Mouse (Mus musculus) MEL (cell line): ENCODE data around the gene Lyrm7. TPM values are rescaled to one million over a fixed set of nuclear protein-coding genes. Genes with fewer than 3 reads are reported as not detected.

Source experiments
- DNase-seq: peaks from one replicate; pipeline ENCODE4 v3.0.0; 2011; ENCODE audit warnings: low read depth, low spot score
- H3K27ac ChIP-seq: 2 replicates; pipeline ENCODE4 v1.5.1; 2012; ENCODE audit warnings: low read depth, mild to moderate bottlenecking, control low read depth, low read length, moderate library complexity; ENCODE audit not compliant: control insufficient read depth
- H3K27me3 ChIP-seq, 2 experiments: fragments of 150-350 bp in 1 of 2; sonication (generic) in 1 of 2; 2 replicates each; pipeline ENCODE4 v1.6.1; 2012; ENCODE audit warnings: low read length in 2 of 2, mild to moderate bottlenecking in 2 of 2, improper control_type of control experiment in 1 of 2, moderate library complexity in 1 of 2; ENCODE audit not compliant: insufficient read depth in 2 of 2, control insufficient read depth in 1 of 2
- H3K36me3 ChIP-seq, 2 experiments: 2 replicates each; pipeline ENCODE4 v1.6.1; 2012 to 2014; ENCODE audit warnings: low read length in 2 of 2, improper control_type of control experiment in 1 of 2, inconsistent platforms in 1 of 2, mild to moderate bottlenecking in 1 of 2; ENCODE audit not compliant: insufficient read depth in 2 of 2, control insufficient read depth in 1 of 2
- H3K4me1 ChIP-seq, 2 experiments: fragments of 150-350 bp in 1 of 2; sonication (generic) in 1 of 2; 2 replicates each; pipeline ENCODE4 v1.6.1; 2012; ENCODE audit warnings: low read length in 2 of 2, improper control_type of control experiment in 1 of 2, mild to moderate bottlenecking in 1 of 2; ENCODE audit not compliant: insufficient read depth in 2 of 2, control insufficient read depth in 1 of 2
- H3K4me3 ChIP-seq, 2 experiments: fragments of 150-350 bp in 1 of 2; sonication (generic) in 1 of 2; 2 replicates each; pipeline ENCODE4 v1.5.1; 2012; ENCODE audit warnings: low read depth in 2 of 2, low read length in 2 of 2, mild to moderate bottlenecking in 2 of 2, moderate library complexity in 2 of 2, control low read depth in 1 of 2, improper control_type of control experiment in 1 of 2; ENCODE audit not compliant: control insufficient read depth in 1 of 2, insufficient read depth in 1 of 2
- H3K79me2 ChIP-seq: 2 replicates; pipeline ENCODE4 v1.6.1; 2012; ENCODE audit warnings: mild to moderate bottlenecking, low read length, moderate library complexity; ENCODE audit not compliant: control insufficient read depth, poor library complexity, insufficient read depth
- H3K9ac ChIP-seq: 2 replicates; pipeline ENCODE4 v1.6.1; 2012; ENCODE audit warnings: low read depth, mild to moderate bottlenecking, control low read depth, low read length, moderate library complexity; ENCODE audit not compliant: control insufficient read depth, poor library complexity, severe bottlenecking
- H3K9me3 ChIP-seq: fragments of 150-350 bp; sonication (generic); replicated peaks from 2 replicates; pipeline ENCODE4 v1.6.1; 2012; ENCODE audit warnings: mild to moderate bottlenecking, low read length, improper control_type of control experiment, moderate library complexity; ENCODE audit not compliant: insufficient read depth
- CHD1 ChIP-seq: IDR thresholded peaks from 2 replicates; pipeline ENCODE4 v1.6.1; 2012; ENCODE audit warnings: low read depth, mild to moderate bottlenecking, inconsistent platforms, low read length, improper control_type of control experiment
- CHD2 ChIP-seq: IDR thresholded peaks from 2 replicates; pipeline ENCODE4 v1.6.1; 2011; ENCODE audit warnings: low read length, improper control_type of control experiment
- E2F4 ChIP-seq: IDR thresholded peaks from 2 replicates; pipeline ENCODE4 v1.6.1; 2011; ENCODE audit warnings: low read depth, low read length, improper control_type of control experiment, borderline replicate concordance
- ELF1 ChIP-seq: IDR thresholded peaks from 2 replicates; pipeline ENCODE4 v1.6.1; 2014; ENCODE audit warnings: low read depth, mild to moderate bottlenecking, inconsistent platforms, low read length, improper control_type of control experiment, moderate library complexity
- EP300 ChIP-seq, 2 experiments: IDR thresholded peaks; 2 replicates each; pipeline ENCODE4 v1.6.1; 2011; ENCODE audit warnings: improper control_type of control experiment in 2 of 2, low read length in 2 of 2, low read depth in 1 of 2, mild to moderate bottlenecking in 1 of 2
- MAZ ChIP-seq: IDR thresholded peaks from 2 replicates; pipeline ENCODE4 v1.6.1; 2012; ENCODE audit warnings: low read depth, mild to moderate bottlenecking, inconsistent platforms, low read length, improper control_type of control experiment
- MXI1 ChIP-seq: IDR thresholded peaks from 2 replicates; pipeline ENCODE4 v1.6.1; 2011; ENCODE audit warnings: mild to moderate bottlenecking, low read depth, low read length, improper control_type of control experiment
- RCOR1 ChIP-seq: IDR thresholded peaks from 2 replicates; pipeline ENCODE4 v1.6.1; 2012; ENCODE audit warnings: low read depth, mild to moderate bottlenecking, inconsistent platforms, low read length, improper control_type of control experiment
- TBP ChIP-seq: IDR thresholded peaks from 2 replicates; pipeline ENCODE4 v1.8.0; 2011; ENCODE audit warnings: low read depth, low read length, improper control_type of control experiment
- TCF12 ChIP-seq: IDR thresholded peaks from 2 replicates; pipeline ENCODE4 v1.6.1; 2014; ENCODE audit warnings: low read depth, mild to moderate bottlenecking, inconsistent platforms, low read length, improper control_type of control experiment, moderate library complexity
- ZMIZ1 ChIP-seq: IDR thresholded peaks from 2 replicates; pipeline ENCODE4 v1.6.1; 2012; ENCODE audit warnings: low read depth, mild to moderate bottlenecking, inconsistent platforms, low read length, improper control_type of control experiment, moderate library complexity
- polyA plus RNA-seq, 2 experiments: library from polyadenylated mRNA; stranded (reverse) in 1 of 2; unstranded in 1 of 2; fragments of >175 nt in 1 of 2; fragments of >200 nt in 1 of 2; gene quantifications; 2 replicates each; pipeline versions ENCODE4 v1.2.1 to v1.2.4; 2012; ENCODE audit warnings: low replicate concordance in 2 of 2, low read depth in 1 of 2; ENCODE audit not compliant: insufficient read length in 2 of 2, insufficient read depth in 1 of 2, missing spikeins in 1 of 2
- total RNA-seq: library from RNA; depleted of rRNA; stranded (reverse); fragments of 300-350 nt; gene quantifications from 2 replicates; pipeline ENCODE4 v1.2.3, GENCODE M21; 2012; rRNA removed

The Lyrm7 gene
- total and polyA plus RNA-seq, 3 experiments, result 12.3 to 188 (median 20.9) TPM

DNA sequence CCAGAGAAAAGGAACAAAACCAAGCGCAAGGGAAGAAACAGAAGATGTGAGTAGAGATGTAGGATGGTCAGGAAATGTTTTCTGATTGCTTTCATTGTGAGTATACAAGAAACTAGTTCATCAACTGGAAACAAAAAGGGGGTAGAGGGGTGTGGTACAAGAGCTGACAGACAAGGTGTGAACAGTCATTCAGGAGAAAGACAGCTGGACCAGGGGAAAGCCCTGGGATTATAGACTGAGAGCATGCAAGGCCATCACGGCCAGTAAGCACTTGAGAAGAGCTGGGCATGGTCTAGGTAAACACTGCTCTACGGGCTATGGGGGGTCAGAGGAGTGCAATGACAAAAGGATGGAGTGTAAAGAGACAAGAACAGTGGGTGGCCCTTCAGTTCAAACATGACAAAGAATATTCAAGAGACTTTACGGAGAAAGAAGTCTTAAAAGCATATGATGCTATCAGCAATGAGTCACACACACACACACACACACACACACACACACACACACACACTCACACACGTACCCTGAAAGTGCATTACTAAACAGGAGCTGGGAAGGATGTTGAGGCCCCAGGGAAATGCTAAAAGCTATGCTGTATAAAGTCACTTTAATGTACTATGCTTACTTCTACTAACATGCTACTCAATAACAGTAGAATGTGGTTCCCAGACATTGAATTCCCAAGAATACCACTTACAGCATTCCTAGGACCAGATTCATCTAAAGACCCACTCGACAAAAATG is 83.2 kb downstream of the Lyrm7 start:
- Histone ChIP-seq H3K79me2 (peaks cover 16% of the 10 kb centered on the region), H3K36me3 (peaks cover 0 to 71% of the 10 kb centered on the region in 2 experiments; a peak in 2 of 4 replicates), H3K4me3 (no peak overlapping the region), H3K27ac (peak overlapping the region; percentile 96), H3K4me1 (peaks cover 39 to 50% of the 10 kb centered on the region in 2 experiments), H3K9me3 (no peaks in the 10 kb centered on the region), H3K27me3 (no peaks in the 10 kb centered on the region), H3K9ac (peak overlapping the region; percentile 3; the same call in 1 of the 2 replicates)
- TF ChIP-seq E2F4, result no peak
- no peak for TF ChIP-seq CHD1
- TF ChIP-seq TCF12, result no peak
- no peak for TF ChIP-seq TBP
- TF ChIP-seq ZMIZ1, result no peak
- TF ChIP-seq MAZ, result no peak
- TF ChIP-seq EP300 (IDR thresholded peaks at IDR 0.05; ENCODE audit: low read depth in 1 of 2, low read length in 2 of 2), result no peak
- TF ChIP-seq RCOR1, result no peak
- 0 out of 2 replicates have a peak, but pooled peaks have one; percentile 5 for TF ChIP-seq ELF1
- no peak for TF ChIP-seq CHD2
- 0 out of 2 replicates have a peak, but pooled peaks have one; percentile 6 for TF ChIP-seq MXI1
- no peak for DNase-seq

Other genes starting within 250 kb of the Lyrm7 start
- 31.4 and 33.4 TPM in 2 replicates for gene Cdc42se2, start 73.2 kb downstream of the Lyrm7 start, total RNA-seq
- gene Cdc42se2, start 73.2 kb downstream of the Lyrm7 start, polyA plus RNA-seq, result 10 to 100 TPM; 30.1 to 47.4 TPM
- 567 and 640 TPM in 2 replicates for gene Hint1, start 5.5 kb upstream of the Lyrm7 start, total RNA-seq
- 1,000 to 10,000 TPM in 1 of 2 experiments, 100 to 1,000 TPM in 1; 529 to 2,790 TPM for gene Hint1, start 5.5 kb upstream of the Lyrm7 start, polyA plus RNA-seq
- 0.12 TPM in 1 of 2 replicates, not detected in the other for gene Gpx3, start 41.5 kb upstream of the Lyrm7 start, total RNA-seq
- gene Gpx3, start 41.5 kb upstream of the Lyrm7 start, polyA plus RNA-seq, result under 1 TPM in 1 of 2 experiments, not detected in 1; 0.15 TPM
- 8.1 and 10.5 TPM in 2 replicates for gene Tnip1, start 102.0 kb upstream of the Lyrm7 start, total RNA-seq
- 10 to 100 TPM in 1 of 2 experiments, not detected in 1; 19.7 TPM for gene Tnip1, start 102.0 kb upstream of the Lyrm7 start, polyA plus RNA-seq
- 47.0 and 49.0 TPM in 2 replicates for gene Anxa6, start 172.5 kb upstream of the Lyrm7 start, total RNA-seq
- gene Anxa6, start 172.5 kb upstream of the Lyrm7 start, polyA plus RNA-seq, result 10 to 100 TPM in 1 of 2 experiments, not detected in 1; 49.4 TPM
- 0.31 and 0.72 TPM in 2 replicates for gene Ccdc69, start 217.2 kb upstream of the Lyrm7 start, total RNA-seq
- under 1 TPM in 1 of 2 experiments, not detected in 1; 0.42 TPM for gene Ccdc69, start 217.2 kb upstream of the Lyrm7 start, polyA plus RNA-seq
- gene Gm2a, start 237.2 kb upstream of the Lyrm7 start, total RNA-seq, result 0.19 and 0.42 TPM in 2 replicates
- under 1 TPM in 1 of 2 experiments, not detected in 1; 0.52 TPM for gene Gm2a, start 237.2 kb upstream of the Lyrm7 start, polyA plus RNA-seq